Mouse (Mus musculus): ENCODE results near the gene Samd14.

The Samd14 gene

GRCm38 (mm10) chr11:95006038-95006437 is 3.6 kb upstream of the Samd14 start:
- no peak for DNase-seq (ENCODE audit: low spot score in 2 of 2)

GRCm38 (mm10) chr11:95006525-95007219 is 3.0 kb upstream of the Samd14 start:
- DNase-seq (ENCODE audit: low spot score in 2 of 2) = peak; percentile 79 to 88

- no peak for DNase-seq (ENCODE audit: low spot score in 2 of 2)
Observed at GRCm38 (mm10) chr11:95007418-95007817, 2.3 kb upstream of the Samd14 start.

DNA sequence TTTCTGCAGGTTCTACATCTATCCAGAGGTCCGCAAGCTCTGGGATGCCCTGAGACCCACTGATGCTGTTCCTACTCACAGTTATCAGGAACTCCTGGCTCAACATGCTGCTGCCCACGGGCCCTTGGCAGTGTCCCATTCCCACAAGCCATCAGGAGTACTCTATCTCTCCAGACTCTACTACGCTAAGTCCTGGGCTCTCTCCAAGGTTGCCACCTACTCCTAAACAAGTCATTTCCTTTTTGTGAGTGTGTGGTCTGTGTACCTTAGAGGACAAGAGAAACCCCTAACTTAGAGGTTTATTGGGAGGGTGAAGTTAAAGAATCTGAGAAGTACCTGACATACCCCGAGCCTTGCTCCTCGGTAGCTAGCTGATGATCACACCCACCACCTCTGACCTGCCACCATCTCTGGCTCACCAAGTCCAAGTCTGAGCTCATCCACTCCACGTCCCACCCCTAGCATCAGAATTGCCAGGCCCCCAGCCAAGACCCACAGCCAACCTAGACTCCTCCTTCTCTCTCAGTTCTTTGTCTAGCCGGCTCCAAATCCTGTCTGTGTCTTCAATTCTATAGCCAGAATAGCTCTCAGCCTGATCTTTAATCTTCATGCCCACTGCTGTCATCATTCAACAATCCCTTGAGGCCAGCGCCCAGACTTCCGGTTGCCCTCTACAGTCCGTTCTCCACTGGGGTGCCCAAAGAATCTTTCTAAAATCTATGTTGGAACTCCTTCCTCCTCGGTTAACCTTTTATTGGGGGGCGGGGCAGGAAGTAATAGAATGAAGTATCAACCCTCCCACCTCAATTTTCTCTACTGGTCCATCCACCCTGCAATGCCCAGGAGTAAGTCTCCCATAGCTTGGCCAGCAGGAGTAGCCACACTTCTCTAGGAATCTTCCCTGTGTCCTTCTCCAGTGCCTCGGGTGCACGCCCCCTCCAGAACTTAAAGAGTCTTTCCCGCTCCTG is 734 bp upstream of the Samd14 start:
- DNase-seq (ENCODE audit: low spot score in 2 of 2) = peak in 1 of 2 experiments; percentile 69

DNA sequence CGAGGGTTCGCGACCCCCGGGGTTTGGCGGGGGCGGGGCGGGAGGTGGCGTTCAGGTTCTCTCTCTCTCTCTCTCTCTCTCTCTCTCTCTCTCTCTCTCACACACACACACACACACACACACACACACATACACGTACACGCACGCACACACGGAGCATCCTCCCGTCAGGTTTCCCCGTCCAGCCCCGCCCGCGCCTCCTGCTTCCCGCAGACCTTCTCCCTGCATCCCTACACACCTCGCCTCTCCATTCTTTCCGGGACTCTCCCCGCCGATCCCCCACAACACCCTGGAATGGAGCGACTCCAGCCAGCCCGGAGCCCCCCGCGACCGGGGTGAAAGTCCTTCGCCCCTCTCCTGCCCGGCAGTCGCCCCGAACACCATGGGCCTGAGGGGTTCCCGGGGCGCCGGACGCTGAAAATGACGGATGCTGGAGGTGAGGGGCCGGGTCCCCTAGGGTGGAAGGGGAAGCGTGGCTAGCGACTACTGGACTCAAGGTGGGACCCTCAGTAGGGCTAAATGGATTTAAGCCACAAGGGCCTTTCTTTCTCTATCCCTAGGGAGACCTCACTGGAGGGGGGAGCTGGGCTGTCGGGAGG is 561 bp downstream of the Samd14 start:
- peak; percentile 70 to 74 for DNase-seq (ENCODE audit: low spot score in 2 of 2)

- peak; percentile 58 to 62 for DNase-seq (ENCODE audit: low spot score in 2 of 2)
Observed at GRCm38 (mm10) chr11:95010841-95011403, 1.2 kb downstream of the Samd14 start.

GRCm38 (mm10) chr11:95011416-95011815 is 1.7 kb downstream of the Samd14 start:
- DNase-seq (ENCODE audit: low spot score in 2 of 2) = peak in 1 of 2 experiments; percentile 68

- DNase-seq (ENCODE audit: low spot score in 2 of 2) = peak; percentile 80 to 85
Observed at GRCm38 (mm10) chr11:95012075-95012474, 2.4 kb downstream of the Samd14 start.

GRCm38 (mm10) chr11:95012487-95012886 is 2.8 kb downstream of the Samd14 start:
- DNase-seq (ENCODE audit: low spot score in 2 of 2) = peak in 1 of 2 experiments; percentile 30

- no peak for DNase-seq (ENCODE audit: low spot score in 2 of 2)
Observed at GRCm38 (mm10) chr11:95015484-95015883, 5.8 kb downstream of the Samd14 start.

DNA sequence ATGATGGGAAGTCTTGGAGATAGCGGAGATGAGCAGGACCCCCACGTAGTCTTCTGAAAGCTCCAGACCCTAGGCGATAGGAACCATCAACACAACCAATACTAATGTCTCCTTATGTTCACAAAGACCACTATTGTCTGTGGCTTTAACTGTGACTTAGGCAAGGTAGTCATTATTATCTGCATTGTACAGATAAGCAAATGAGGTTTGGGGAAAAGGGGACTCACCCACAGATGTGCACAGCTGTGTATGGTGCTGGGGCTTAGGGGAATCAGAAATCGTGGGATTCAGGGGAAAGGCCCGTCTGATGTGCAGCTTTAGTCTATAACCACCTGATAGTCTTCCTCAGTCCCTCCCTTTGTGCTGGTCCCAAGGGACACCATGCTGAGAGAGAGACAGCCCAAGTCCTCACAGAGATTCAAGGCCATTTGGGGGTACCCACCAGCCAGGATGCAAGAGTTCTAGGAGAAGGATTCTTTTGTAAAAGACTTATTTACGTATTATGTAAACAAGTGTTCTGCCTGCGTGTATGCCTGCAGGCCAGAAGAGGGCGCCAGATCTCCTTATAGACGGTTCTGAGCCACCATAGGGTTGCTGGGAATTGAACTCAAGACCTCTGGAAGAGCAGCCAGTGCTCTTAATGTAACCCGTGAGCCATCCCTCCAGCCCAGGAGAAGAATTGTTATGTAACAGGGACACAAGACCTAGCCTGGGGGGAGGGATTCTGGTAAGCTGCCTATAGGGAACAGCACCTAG is 12.7 kb downstream of the Samd14 start:
- no peak for DNase-seq (ENCODE audit: low spot score in 2 of 2)

DNA sequence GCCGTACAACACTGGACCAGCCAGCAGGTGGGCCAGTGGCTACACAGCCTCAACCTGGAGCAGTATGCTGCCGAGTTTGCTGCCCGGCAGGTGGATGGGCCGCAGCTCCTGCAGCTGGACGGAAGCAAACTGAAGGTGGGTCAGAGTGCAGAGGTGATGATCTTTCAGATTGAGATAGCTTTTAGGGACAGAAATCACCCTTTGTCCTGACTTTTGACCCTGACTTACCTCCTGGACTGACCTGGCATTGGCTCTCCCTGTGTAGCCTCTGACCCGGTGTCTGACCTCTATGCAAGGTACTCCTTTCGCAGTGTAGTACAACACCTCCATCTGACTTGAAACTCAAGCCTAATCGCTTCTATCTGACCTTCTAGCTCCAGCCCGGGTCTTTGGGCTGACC is 13.8 kb downstream of the Samd14 start:
- DNase-seq (ENCODE audit: low spot score in 2 of 2) = no peak

DNA sequence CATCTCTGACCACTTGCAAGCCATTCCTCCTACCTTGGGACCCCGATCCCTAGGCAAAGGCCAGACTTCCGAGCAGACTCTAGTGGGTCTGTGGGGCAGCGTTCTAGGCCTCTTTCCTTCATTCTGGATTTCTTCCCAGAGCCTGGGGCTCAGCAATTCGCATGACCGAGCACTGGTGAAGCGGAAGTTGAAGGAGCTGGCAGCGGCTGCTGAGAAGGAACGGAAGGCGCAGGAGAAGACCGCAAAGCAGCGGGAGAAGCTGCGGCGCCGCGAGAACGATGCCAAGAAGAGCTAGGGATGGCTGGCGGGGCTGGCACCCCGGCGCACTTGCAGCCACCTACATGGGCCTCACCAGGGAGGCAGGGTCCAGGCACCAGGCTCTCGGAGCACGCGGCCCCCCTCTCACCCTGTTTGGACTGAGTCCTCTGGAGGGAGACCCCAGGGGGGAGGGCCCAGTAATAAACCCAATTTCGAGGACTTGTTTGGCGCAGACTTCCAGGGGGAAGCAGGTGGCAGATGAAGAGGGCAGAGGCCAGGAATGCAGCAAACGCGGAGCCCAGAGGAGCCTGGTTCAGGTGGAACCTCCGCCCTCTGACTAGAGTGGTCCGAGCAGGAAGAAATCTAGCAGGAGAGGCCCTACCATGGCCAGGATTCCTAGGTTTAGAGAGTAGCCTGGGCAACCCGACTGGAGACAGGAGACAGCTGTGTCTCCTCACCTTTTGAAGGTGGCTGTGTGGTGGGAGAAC is 14.9 kb downstream of the Samd14 start:
- no peak for DNase-seq (ENCODE audit: low spot score in 2 of 2)

DNA sequence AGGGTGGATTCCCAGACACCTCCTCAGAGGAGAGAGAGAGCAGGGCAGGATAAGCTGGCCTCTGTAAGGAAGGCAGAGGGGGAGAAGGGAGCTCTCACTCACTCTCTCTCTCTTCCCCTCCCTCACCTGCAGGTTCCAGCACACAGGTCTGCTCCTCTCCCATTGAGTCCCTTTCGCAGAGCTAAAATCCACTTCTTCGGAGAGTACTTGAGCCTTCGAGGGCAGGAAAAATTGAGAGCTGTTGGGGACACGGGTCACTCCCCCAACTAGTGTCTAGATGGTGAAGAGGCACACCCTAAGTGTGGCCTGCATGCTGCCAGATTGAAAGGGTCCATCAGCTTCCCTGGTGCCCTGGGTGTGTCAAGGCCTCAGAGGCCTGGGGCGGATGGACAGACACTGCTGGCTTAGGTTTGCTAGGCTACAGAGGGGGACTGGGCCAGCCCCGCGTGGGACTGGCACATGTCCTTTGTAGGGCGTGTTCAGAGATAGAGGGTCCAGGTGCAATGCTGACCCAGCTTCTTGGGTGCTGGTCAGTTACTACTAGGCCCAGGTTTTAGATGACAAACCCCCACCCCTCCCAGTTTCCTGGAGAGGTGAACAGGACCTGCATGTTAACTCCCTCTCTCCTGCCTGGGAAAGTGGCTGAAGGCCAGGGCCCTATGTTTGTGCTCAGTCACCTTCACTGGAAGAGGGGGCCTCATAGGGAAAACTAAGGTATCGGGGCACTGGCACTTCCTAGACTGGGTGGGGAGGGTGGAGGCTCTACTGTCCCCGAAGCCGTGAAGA is 15.7 kb downstream of the Samd14 start:
- no peak for DNase-seq (ENCODE audit: low spot score in 2 of 2)

GRCm38 (mm10) chr11:95026090-95026542 is 16.4 kb downstream of the Samd14 start:
- no peak for DNase-seq (ENCODE audit: low spot score in 2 of 2)

- no peak for DNase-seq (ENCODE audit: low spot score in 2 of 2)
Observed at GRCm38 (mm10) chr11:95026849-95027248, 17.2 kb downstream of the Samd14 start.

DNA sequence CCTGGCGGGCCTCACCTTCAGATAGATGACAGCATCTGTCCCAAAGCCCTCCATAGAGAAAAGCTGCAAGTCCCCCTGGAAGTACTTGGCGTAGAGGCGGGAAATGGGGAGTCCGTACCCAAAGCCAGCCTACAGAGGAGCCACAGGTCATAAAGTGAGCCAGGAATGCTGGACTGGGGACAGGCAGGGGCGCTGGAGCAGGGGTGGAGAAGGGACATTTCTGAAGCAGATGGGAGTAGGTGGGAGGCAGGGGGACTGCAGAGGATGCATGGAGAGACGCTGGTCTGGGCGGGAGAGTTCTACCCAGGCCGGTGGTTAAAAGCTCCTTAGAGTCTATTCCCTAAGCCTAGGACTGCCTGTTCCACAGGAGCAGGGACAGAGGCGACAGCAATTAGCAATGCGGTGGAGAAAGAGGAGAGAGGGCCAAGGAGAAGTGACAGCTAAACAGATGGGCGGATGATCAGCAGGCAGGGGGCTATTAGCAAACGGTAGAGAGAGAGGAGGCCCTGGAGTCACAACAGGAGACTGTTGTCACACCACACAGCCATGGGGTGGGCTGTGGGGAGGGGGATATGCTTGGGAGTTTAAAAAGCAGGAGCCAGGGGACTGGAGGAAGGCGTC is 18.3 kb downstream of the Samd14 start:
- no peak for DNase-seq (ENCODE audit: low spot score in 2 of 2)

DNA sequence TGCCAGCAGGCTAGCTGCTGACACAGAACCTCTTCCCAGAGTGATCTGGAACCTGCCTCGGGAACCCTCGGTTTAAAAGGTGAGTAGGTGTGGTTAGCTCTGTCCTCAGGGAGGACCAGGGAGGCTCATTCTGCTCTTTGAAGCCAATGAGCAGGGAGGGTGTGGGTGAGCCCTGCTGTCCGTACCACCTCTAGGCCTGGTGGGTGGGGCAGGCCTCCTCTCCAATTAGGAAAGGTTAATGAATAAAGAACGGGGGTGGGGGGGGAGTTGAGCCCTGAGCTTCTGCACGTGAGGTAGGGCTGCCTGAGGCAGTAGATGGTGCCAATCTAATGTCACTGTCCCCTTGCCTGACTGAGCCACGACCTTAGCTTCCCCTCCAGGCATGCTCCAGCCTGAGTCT is 23.3 kb downstream of the Samd14 start:
- DNase-seq (ENCODE audit: low spot score in 2 of 2) = no peak

- DNase-seq (ENCODE audit: low spot score in 2 of 2) = no peak
Observed at GRCm38 (mm10) chr11:95033617-95034016, 23.9 kb downstream of the Samd14 start.
